Mouse (Mus musculus) intestine, embryonic 16.5 days (tissue): Measurements from ENCODE around the gene Klc3. TPM values are rescaled to one million over a fixed set of nuclear protein-coding genes. Genes with fewer than 3 reads are reported as not detected.
A peak's percentile ranks its signal among the peaks of the same experiment; 100 is the strongest.

Experiments used
- ATAC-seq: fragments of 200-750 bp; cut with Nextera tagmentation; 2 replicates; pipeline ENCODE4 v1.8.0; 2017; ENCODE audit warnings: moderate TSS enrichment, moderate library complexity
- H3K27ac ChIP-seq: fragments of 300-500 bp; sonication (generic); 2 replicates; pipeline ENCODE4 v1.5.1; 2014; ENCODE audit warnings: mild to moderate bottlenecking, low read length
- H3K27me3 ChIP-seq: fragments of 300-500 bp; sonication (generic); replicated peaks from 2 replicates; pipeline ENCODE4 v1.6.1; 2014; ENCODE audit warnings: low read length, control low read depth, mixed read lengths; ENCODE audit not compliant: control insufficient read depth, insufficient read depth
- H3K36me3 ChIP-seq: fragments of 300-500 bp; sonication (generic); 2 replicates; pipeline ENCODE4 v1.6.1; 2014; ENCODE audit warnings: low read length, control low read depth; ENCODE audit not compliant: control insufficient read depth, insufficient read depth
- H3K4me1 ChIP-seq: fragments of 300-500 bp; sonication (generic); 2 replicates; pipeline ENCODE4 v1.6.1; 2014; ENCODE audit warnings: low read length, control low read depth, mixed read lengths; ENCODE audit not compliant: control insufficient read depth, insufficient read depth
- H3K4me2 ChIP-seq: fragments of 300-500 bp; sonication (generic); 2 replicates; pipeline ENCODE4 v1.6.1; 2014; ENCODE audit warnings: low read depth, low read length, control low read depth
- H3K4me3 ChIP-seq: fragments of 300-500 bp; sonication (generic); 2 replicates; pipeline ENCODE4 v1.5.1; 2014; ENCODE audit warnings: mild to moderate bottlenecking, low read length
- H3K9ac ChIP-seq: fragments of 300-500 bp; sonication (generic); 2 replicates; pipeline ENCODE4 v1.6.1; 2014; ENCODE audit warnings: low read depth, low read length
- H3K9me3 ChIP-seq: fragments of 300-500 bp; sonication (generic); 2 replicates; pipeline ENCODE4 v1.6.1; 2016; ENCODE audit warnings: low read length, control low read depth; ENCODE audit not compliant: control insufficient read depth
- WGBS: fragments of 180-500 bp; shearing (Covaris S2); extraction: QIAGEN DNeasy Blood & Tissue Kit; methylation state at CpG from one replicate; pipeline ENCODE4 v1.1.7; 2014; 5-methylcytosine and 5-hydroxymethylcytosine counted together
- polyA plus RNA-seq: library from polyadenylated mRNA; unstranded; fragments of >200 nt; fragmentation: Nextera tagmentation; extraction: Ambion mirVana; gene quantifications from 2 replicates; pipeline ENCODE4 v1.2.1, GENCODE M21; 2015

Gene Klc3
- polyA plus RNA-seq, 1 experiment from 2014 or later = 2.9 TPM

- H3K36me3 ChIP-seq = no peaks in the 10 kb centered on the region
- H3K9ac ChIP-seq = no peak overlapping the region
- no peak overlapping the region for H3K4me3 ChIP-seq
- no peaks in the 10 kb centered on the region for H3K9me3 ChIP-seq
- H3K27ac ChIP-seq = no peak overlapping the region
- H3K4me2 ChIP-seq = no peak overlapping the region
- ATAC-seq = no peak
- WGBS = 70% methylated on average over 15 of the region's 15 CpGs
- H3K4me1 ChIP-seq = peaks cover 8% of the 10 kb centered on the region; the same call in 1 of the 2 replicates
- peaks cover 23% of the 10 kb centered on the region for H3K27me3 ChIP-seq
Measured at GRCm38 (mm10) chr7:19416590-19416989, 12.7 kb upstream of the Klc3 start.

GRCm38 (mm10) chr7:19413525-19413924 is 9.6 kb upstream of the Klc3 start:
- H3K27me3 ChIP-seq = peaks cover 4% of the 10 kb centered on the region; the same call in 1 of the 2 replicates
- no peaks in the 10 kb centered on the region for H3K4me1 ChIP-seq
- H3K9ac ChIP-seq = no peak overlapping the region
- H3K4me2 ChIP-seq = no peak overlapping the region
- H3K27ac ChIP-seq = no peak overlapping the region
- ATAC-seq = no peak
- no peak overlapping the region for H3K4me3 ChIP-seq
- WGBS = 73% methylated on average over 3 of the region's 3 CpGs
- no peaks in the 10 kb centered on the region for H3K9me3 ChIP-seq
- H3K36me3 ChIP-seq = no peaks in the 10 kb centered on the region

- H3K9me3 ChIP-seq = no peaks in the 10 kb centered on the region
- H3K36me3 ChIP-seq = no peaks in the 10 kb centered on the region
- no peaks in the 10 kb centered on the region for H3K4me1 ChIP-seq
- no peak overlapping the region for H3K9ac ChIP-seq
- no peak overlapping the region for H3K4me3 ChIP-seq
- no peak for ATAC-seq
- WGBS = 69% methylated on average over 5 of the region's 5 CpGs
- no peaks in the 10 kb centered on the region; the same call in 1 of the 2 replicates for H3K27me3 ChIP-seq
- no peak overlapping the region for H3K27ac ChIP-seq
- H3K4me2 ChIP-seq = no peak overlapping the region
Measured at GRCm38 (mm10) chr7:19411783-19412182, 7.9 kb upstream of the Klc3 start.

- no peaks in the 10 kb centered on the region for H3K4me1 ChIP-seq
- no peaks in the 10 kb centered on the region for H3K36me3 ChIP-seq
- no peak overlapping the region for H3K4me3 ChIP-seq
- H3K27ac ChIP-seq = no peak overlapping the region
- no peaks in the 10 kb centered on the region; the same call in 1 of the 2 replicates for H3K27me3 ChIP-seq
- 0 out of 2 replicates have a peak, but pooled peaks have one; percentile 47 for ATAC-seq
- 71% methylated on average over 11 of the region's 11 CpGs for WGBS
- no peak overlapping the region for H3K4me2 ChIP-seq
- H3K9ac ChIP-seq = no peak overlapping the region
- H3K9me3 ChIP-seq = no peaks in the 10 kb centered on the region
Measured at GRCm38 (mm10) chr7:19410766-19411344, 7.0 kb upstream of the Klc3 start.

- Histone ChIP-seq H3K36me3 (no peaks in the 10 kb centered on the region), H3K9me3 (no peaks in the 10 kb centered on the region), H3K4me3 (no peak overlapping the region), H3K27ac (no peak overlapping the region), H3K4me2 (no peak overlapping the region), H3K4me1 (no peaks in the 10 kb centered on the region), H3K9ac (no peak overlapping the region), H3K27me3 (0 out of 2 replicates have a peak, but pooled peaks cover 1% of the 10 kb centered on the region)
- no peak for ATAC-seq
- WGBS = 40% methylated on average over 6 of the region's 6 CpGs
Measured at GRCm38 (mm10) chr7:19409753-19410152, 5.8 kb upstream of the Klc3 start.

GRCm38 (mm10) chr7:19405417-19405816 is 1.5 kb upstream of the Klc3 start:
- H3K27ac ChIP-seq = no peak overlapping the region
- 0 out of 2 replicates have a peak, but pooled peaks cover 4% of the 10 kb centered on the region for H3K9me3 ChIP-seq
- 2% methylated on average over 19 of the region's 19 CpGs for WGBS
- H3K4me1 ChIP-seq = 0 out of 2 replicates have a peak, but pooled peaks cover 3% of the 10 kb centered on the region
- no peak overlapping the region for H3K9ac ChIP-seq
- peak; percentile 54; the same call in 1 of the 2 replicates for ATAC-seq
- no peaks in the 10 kb centered on the region for H3K36me3 ChIP-seq
- H3K4me3 ChIP-seq = no peak overlapping the region
- peaks cover 17% of the 10 kb centered on the region for H3K27me3 ChIP-seq
- H3K4me2 ChIP-seq = peak overlapping the region; percentile 13; the same call in 1 of the 2 replicates

- Histone ChIP-seq H3K27me3 (peaks cover 17% of the 10 kb centered on the region), H3K36me3 (no peaks in the 10 kb centered on the region), H3K27ac (no peak within 1 kb of the TSS), H3K4me3 (peak within 1 kb of the TSS; percentile 70), H3K4me2 (peak within 1 kb of the TSS; percentile 99), H3K9ac (peak within 1 kb of the TSS; percentile 69), H3K4me1 (peaks cover 8% of the 10 kb centered on the region), H3K9me3 (0 out of 2 replicates have a peak, but pooled peaks cover 4% of the 10 kb centered on the region)
- no peak for ATAC-seq
- WGBS = 45% methylated on average over 7 of the region's 7 CpGs
Measured at GRCm38 (mm10) chr7:19404476-19404875, 572 bp upstream of the Klc3 start, which contains the start of gene Ckm. Gene Ckm, plus strand, starts transcription at chr7:19404776.

GRCm38 (mm10) chr7:19402535-19403112 is 1.3 kb downstream of the Klc3 start:
- no peak for ATAC-seq
- Histone ChIP-seq H3K9ac (no peak overlapping the region), H3K27me3 (peaks cover 17% of the 10 kb centered on the region), H3K4me2 (no peak overlapping the region), H3K36me3 (no peaks in the 10 kb centered on the region), H3K4me1 (peaks cover 11% of the 10 kb centered on the region), H3K27ac (no peak overlapping the region), H3K4me3 (no peak overlapping the region), H3K9me3 (0 out of 2 replicates have a peak, but pooled peaks cover 4% of the 10 kb centered on the region)
- 84% methylated on average over 9 of the region's 9 CpGs for WGBS

- H3K36me3 ChIP-seq = no peaks in the 10 kb centered on the region
- H3K4me3 ChIP-seq = no peak overlapping the region
- H3K27ac ChIP-seq = no peak overlapping the region
- H3K9me3 ChIP-seq = 0 out of 2 replicates have a peak, but pooled peaks cover 4% of the 10 kb centered on the region
- H3K4me1 ChIP-seq = peaks cover 11% of the 10 kb centered on the region
- no peak for ATAC-seq
- H3K9ac ChIP-seq = no peak overlapping the region
- H3K4me2 ChIP-seq = no peak overlapping the region
- whole genome bisulfite sequencing = 81% methylated on average over 4 of the region's 4 CpGs
- H3K27me3 ChIP-seq = peaks cover 17% of the 10 kb centered on the region
Measured at GRCm38 (mm10) chr7:19400946-19401345, 3.0 kb downstream of the Klc3 start.
